Mouse (Mus musculus): ENCODE results near the gene 1700012B07Rik. TPM values are rescaled to one million over a fixed set of nuclear protein-coding genes. Genes with fewer than 3 reads are reported as not detected.

The 1700012B07Rik gene
- polyA plus RNA-seq, 1 experiment: not detected

GRCm38 (mm10) chr11:109872674-109873073, 44.8 kb upstream of the 1700012B07Rik start:
- H3K27me3 ChIP-seq (ENCODE audit: control insufficient read depth, insufficient read depth, low read length): no peaks in the 10 kb centered on the region
- H3K27ac ChIP-seq (ENCODE audit: insufficient read depth, low read depth, low read length): no peak overlapping the region
- no peak overlapping the region for H3K4me3 ChIP-seq (ENCODE audit: low read depth, low read length)
- no peak for TF ChIP-seq CTCF (IDR thresholded peaks at IDR 0.05; ENCODE audit: extremely low read depth, insufficient read length, insufficient replicate concordance, low read depth, low read length)
- TF ChIP-seq POLR2A (IDR thresholded peaks at IDR 0.05; ENCODE audit: low read depth, low read length): no peak
- 63% methylated on average over 3 of the region's 3 CpGs for WGBS
- H3K36me3 ChIP-seq (ENCODE audit: control insufficient read depth, insufficient read depth, low read length): no peaks in the 10 kb centered on the region
- H3K4me1 ChIP-seq (ENCODE audit: control insufficient read depth, insufficient read depth, insufficient read length, low read length): no peaks in the 10 kb centered on the region

GRCm38 (mm10) chr11:109872056-109872455, 44.2 kb upstream of the 1700012B07Rik start:
- WGBS: 78% methylated on average over 10 of the region's 10 CpGs
- TF ChIP-seq POLR2A (IDR thresholded peaks at IDR 0.05; ENCODE audit: low read depth, low read length) (no peak), CTCF (IDR thresholded peaks at IDR 0.05; ENCODE audit: extremely low read depth, insufficient read length, insufficient replicate concordance, low read depth, low read length) (no peak)
- no peaks in the 10 kb centered on the region for H3K4me1 ChIP-seq (ENCODE audit: control insufficient read depth, insufficient read depth, insufficient read length, low read length)
- H3K27me3 ChIP-seq (ENCODE audit: control insufficient read depth, insufficient read depth, low read length): no peaks in the 10 kb centered on the region
- no peak overlapping the region for H3K4me3 ChIP-seq (ENCODE audit: low read depth, low read length)
- no peaks in the 10 kb centered on the region for H3K36me3 ChIP-seq (ENCODE audit: control insufficient read depth, insufficient read depth, low read length)
- H3K27ac ChIP-seq (ENCODE audit: insufficient read depth, low read depth, low read length): no peak overlapping the region

- H3K27ac ChIP-seq (ENCODE audit: insufficient read depth, low read depth, low read length): no peak overlapping the region
- TF ChIP-seq POLR2A (IDR thresholded peaks at IDR 0.05; ENCODE audit: low read depth, low read length): no peak
- no peak for TF ChIP-seq CTCF (IDR thresholded peaks at IDR 0.05; ENCODE audit: extremely low read depth, insufficient read length, insufficient replicate concordance, low read depth, low read length)
- H3K36me3 ChIP-seq (ENCODE audit: control insufficient read depth, insufficient read depth, low read length): no peaks in the 10 kb centered on the region
- H3K4me1 ChIP-seq (ENCODE audit: control insufficient read depth, insufficient read depth, insufficient read length, low read length): no peaks in the 10 kb centered on the region
- WGBS: 87% methylated on average over 5 of the region's 5 CpGs
- no peak overlapping the region for H3K4me3 ChIP-seq (ENCODE audit: low read depth, low read length)
- H3K27me3 ChIP-seq (ENCODE audit: control insufficient read depth, insufficient read depth, low read length): no peaks in the 10 kb centered on the region
Observed at GRCm38 (mm10) chr11:109867861-109868260, 40.0 kb upstream of the 1700012B07Rik start.

GRCm38 (mm10) chr11:109866537-109867160, 38.8 kb upstream of the 1700012B07Rik start:
- TF ChIP-seq POLR2A (IDR thresholded peaks at IDR 0.05; ENCODE audit: low read depth, low read length) (no peak), CTCF (IDR thresholded peaks at IDR 0.05; ENCODE audit: extremely low read depth, insufficient read length, insufficient replicate concordance, low read depth, low read length) (no peak)
- Histone ChIP-seq H3K4me3 (ENCODE audit: low read depth, low read length) (no peak overlapping the region), H3K27me3 (ENCODE audit: control insufficient read depth, insufficient read depth, low read length) (no peaks in the 10 kb centered on the region), H3K36me3 (ENCODE audit: control insufficient read depth, insufficient read depth, low read length) (no peaks in the 10 kb centered on the region), H3K27ac (ENCODE audit: insufficient read depth, low read depth, low read length) (no peak overlapping the region), H3K4me1 (ENCODE audit: control insufficient read depth, insufficient read depth, insufficient read length, low read length) (no peaks in the 10 kb centered on the region)
- WGBS: 65% methylated on average over 11 of the region's 11 CpGs

GRCm38 (mm10) chr11:109865526-109865925, 37.7 kb upstream of the 1700012B07Rik start:
- Histone ChIP-seq H3K27ac (ENCODE audit: insufficient read depth, low read depth, low read length) (no peak overlapping the region), H3K27me3 (ENCODE audit: control insufficient read depth, insufficient read depth, low read length) (no peaks in the 10 kb centered on the region), H3K4me3 (ENCODE audit: low read depth, low read length) (no peak overlapping the region), H3K4me1 (ENCODE audit: control insufficient read depth, insufficient read depth, insufficient read length, low read length) (no peaks in the 10 kb centered on the region), H3K36me3 (ENCODE audit: control insufficient read depth, insufficient read depth, low read length) (no peaks in the 10 kb centered on the region)
- 69% methylated on average over 8 of the region's 8 CpGs for WGBS
- TF ChIP-seq CTCF (IDR thresholded peaks at IDR 0.05; ENCODE audit: extremely low read depth, insufficient read length, insufficient replicate concordance, low read depth, low read length) (no peak), POLR2A (IDR thresholded peaks at IDR 0.05; ENCODE audit: low read depth, low read length) (no peak)

- Histone ChIP-seq H3K4me3 (ENCODE audit: low read depth, low read length) (no peak overlapping the region), H3K27me3 (ENCODE audit: control insufficient read depth, insufficient read depth, low read length) (no peaks in the 10 kb centered on the region), H3K36me3 (ENCODE audit: control insufficient read depth, insufficient read depth, low read length) (no peaks in the 10 kb centered on the region), H3K27ac (ENCODE audit: insufficient read depth, low read depth, low read length) (no peak overlapping the region), H3K4me1 (ENCODE audit: control insufficient read depth, insufficient read depth, insufficient read length, low read length) (no peaks in the 10 kb centered on the region)
- 84% methylated on average over 7 of the region's 7 CpGs for WGBS
- TF ChIP-seq POLR2A (IDR thresholded peaks at IDR 0.05; ENCODE audit: low read depth, low read length) (no peak), CTCF (IDR thresholded peaks at IDR 0.05; ENCODE audit: extremely low read depth, insufficient read length, insufficient replicate concordance, low read depth, low read length) (no peak)
Observed at GRCm38 (mm10) chr11:109863951-109864350, 36.1 kb upstream of the 1700012B07Rik start.

GRCm38 (mm10) chr11:109863194-109863746, 35.4 kb upstream of the 1700012B07Rik start:
- no peak overlapping the region for H3K27ac ChIP-seq (ENCODE audit: insufficient read depth, low read depth, low read length)
- no peak overlapping the region for H3K4me3 ChIP-seq (ENCODE audit: low read depth, low read length)
- no peaks in the 10 kb centered on the region for H3K27me3 ChIP-seq (ENCODE audit: control insufficient read depth, insufficient read depth, low read length)
- no peaks in the 10 kb centered on the region for H3K4me1 ChIP-seq (ENCODE audit: control insufficient read depth, insufficient read depth, insufficient read length, low read length)
- TF ChIP-seq CTCF (IDR thresholded peaks at IDR 0.05; ENCODE audit: extremely low read depth, insufficient read length, insufficient replicate concordance, low read depth, low read length): peak; percentile 28; the same call in 1 of the 2 replicates
- TF ChIP-seq POLR2A (IDR thresholded peaks at IDR 0.05; ENCODE audit: low read depth, low read length): no peak
- WGBS: 66% methylated on average over 9 of the region's 9 CpGs
- no peaks in the 10 kb centered on the region for H3K36me3 ChIP-seq (ENCODE audit: control insufficient read depth, insufficient read depth, low read length)
